Mouse (Mus musculus) lung, adult 2 months (tissue): ENCODE data around the gene Tent4b.

Experiments used
- CTCF ChIP-seq: fragments of 200-500 bp; IDR thresholded peaks from 2 replicates; pipeline ENCODE4 v1.5.1; 2011; ENCODE audit warnings: mild to moderate bottlenecking, low read length, control low read depth; ENCODE audit not compliant: insufficient read depth
- POLR2A ChIP-seq: fragments of 200-500 bp; IDR thresholded peaks from 2 replicates; pipeline ENCODE4 v1.6.1; 2011; ENCODE audit warnings: low read depth, mild to moderate bottlenecking, control low read depth, low read length, borderline replicate concordance; ENCODE audit errors: extremely low read depth

- TF ChIP-seq CTCF (peak; percentile 40; the same call in 1 of the 2 replicates), POLR2A (no peak)
Observed at GRCm38 (mm10) chr8:88306511-88306910, 107.5 kb downstream of the Tent4b start.
